Mouse (Mus musculus): ENCODE results near the gene Clec1a.
"Not testable (repeated sequence)": the region's sequence is repeated elsewhere in the genome, so short reads cannot be mapped to it uniquely, and the experiment has no call there.

Gene Clec1a

GRCm38 (mm10) chr6:129451411-129452039, at the start of gene Clec1a:
Clec1a (minus strand) TSS chr6:129452000.
- DNase-seq (ENCODE audit: low spot score) = no peak

- DNase-seq (ENCODE audit: low spot score) = not testable (repeated sequence)
Observed at GRCm38 (mm10) chr6:129499516-129499915, 47.7 kb upstream of the Clec1a start.

GRCm38 (mm10) chr6:129497345-129498218, 45.8 kb upstream of the Clec1a start:
- no peak for DNase-seq (ENCODE audit: low spot score)

GRCm38 (mm10) chr6:129494924-129495323, 43.1 kb upstream of the Clec1a start:
- DNase-seq (ENCODE audit: low spot score) = no peak

GRCm38 (mm10) chr6:129480089-129480958, 28.5 kb upstream of the Clec1a start:
- no peak for DNase-seq (ENCODE audit: low spot score)

GRCm38 (mm10) chr6:129476404-129477126, 24.8 kb upstream of the Clec1a start:
- no peak for DNase-seq (ENCODE audit: low spot score)

- DNase-seq (ENCODE audit: low spot score) = no peak
Observed at GRCm38 (mm10) chr6:129472627-129473026, 20.8 kb upstream of the Clec1a start.

- no peak for DNase-seq (ENCODE audit: low spot score)
Observed at GRCm38 (mm10) chr6:129471386-129471785, 19.6 kb upstream of the Clec1a start.

- no peak for DNase-seq (ENCODE audit: low spot score)
Observed at GRCm38 (mm10) chr6:129449743-129450142, 2.1 kb downstream of the Clec1a start.

- no peak for DNase-seq (ENCODE audit: low spot score)
Observed at GRCm38 (mm10) chr6:129438033-129438432, 13.8 kb downstream of the Clec1a start.

- no peak for DNase-seq (ENCODE audit: low spot score)
Observed at GRCm38 (mm10) chr6:129436025-129436424, 15.8 kb downstream of the Clec1a start.

- DNase-seq (ENCODE audit: low spot score) = no peak
Observed at GRCm38 (mm10) chr6:129434239-129434638, 17.6 kb downstream of the Clec1a start.

GRCm38 (mm10) chr6:129427281-129427680, 24.5 kb downstream of the Clec1a start:
- DNase-seq (ENCODE audit: low spot score) = no peak

GRCm38 (mm10) chr6:129425812-129426211, 26.0 kb downstream of the Clec1a start:
- peak; percentile 13 for DNase-seq (ENCODE audit: low spot score)

- no peak for DNase-seq (ENCODE audit: low spot score)
Observed at GRCm38 (mm10) chr6:129425217-129425616, 26.6 kb downstream of the Clec1a start.

- peak; percentile 57 for DNase-seq (ENCODE audit: low spot score)
Observed at GRCm38 (mm10) chr6:129423734-129424072, 28.1 kb downstream of the Clec1a start.

GRCm38 (mm10) chr6:129423040-129423733, 28.6 kb downstream of the Clec1a start:
- DNase-seq (ENCODE audit: low spot score) = no peak

GRCm38 (mm10) chr6:129422311-129422710, 29.5 kb downstream of the Clec1a start:
- no peak for DNase-seq (ENCODE audit: low spot score)

- DNase-seq (ENCODE audit: low spot score) = no peak
Observed at GRCm38 (mm10) chr6:129414177-129414576, 37.6 kb downstream of the Clec1a start.

GRCm38 (mm10) chr6:129408562-129408961, 43.2 kb downstream of the Clec1a start, which contains the start of gene Clec9a:
Clec9a (plus strand) TSS chr6:129408862.
- DNase-seq (ENCODE audit: low spot score) = no peak

GRCm38 (mm10) chr6:129407324-129407723, 44.5 kb downstream of the Clec1a start:
- peak; percentile 7 for DNase-seq (ENCODE audit: low spot score)
